Mouse (Mus musculus) G1E (cell line): ENCODE data around the gene Adamts4.

Source experiments
- CTCF ChIP-seq: IDR thresholded peaks from 2 replicates; pipeline ENCODE4 v1.5.1; 2012; ENCODE audit warnings: low read depth, low read length, inconsistent platforms, mixed read lengths
- GATA1 ChIP-seq: IDR thresholded peaks from 2 replicates; pipeline ENCODE4 v1.6.1; 2012; ENCODE audit warnings: borderline replicate concordance, low read length, inconsistent platforms, mixed read lengths
- TAL1 ChIP-seq: conservative IDR thresholded peaks from 2 replicates; pipeline ENCODE4 v1.6.1; 2012; ENCODE audit warnings: low read depth, low read length, inconsistent platforms, mixed read lengths

DNA sequence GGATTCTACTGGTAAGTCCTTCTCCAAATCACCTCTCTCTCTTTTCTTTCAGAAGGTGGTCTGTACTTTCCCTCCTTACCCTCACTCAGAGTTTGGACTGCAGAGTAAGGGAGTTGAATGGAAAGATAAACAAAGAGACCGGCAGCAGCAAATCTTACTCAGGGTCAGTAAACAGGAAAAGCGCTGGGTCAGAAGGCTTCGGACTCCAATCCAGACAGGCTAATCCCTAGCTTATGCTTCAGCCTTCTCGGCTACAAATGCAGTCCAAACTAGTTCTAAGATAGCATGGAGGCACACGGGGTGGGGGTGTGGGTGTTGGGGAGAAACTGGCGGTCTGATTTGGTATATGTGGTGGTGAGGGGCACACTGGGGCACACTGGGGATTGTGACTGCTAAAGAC lies 12.8 kb upstream of the Adamts4 start:
- no peak for TF ChIP-seq CTCF
- no peak for TF ChIP-seq TAL1
- no peak for TF ChIP-seq GATA1
